Mouse (Mus musculus): ENCODE results near the gene Trpc1. TPM values are rescaled to one million over a fixed set of nuclear protein-coding genes. Genes with fewer than 3 reads are reported as not detected.

The Trpc1 gene
- total RNA-seq, 2 experiments from 2014 or later: 8.9 to 9.1 TPM

Other genes with a start within 250 kb of the Trpc1 start
- 10 to 100 TPM; 48.9 to 50.0 TPM for gene U2surp, start 238.4 kb downstream of the Trpc1 start, total RNA-seq (2021)
- gene Paqr9, start 190.7 kb downstream of the Trpc1 start, total RNA-seq (2021): 10 to 100 TPM; 45.9 to 56.3 TPM
- gene Pcolce2, start 112.8 kb downstream of the Trpc1 start, total RNA-seq (2021): 10 to 100 TPM; 27.3 to 29.3 TPM
- gene Pls1, start 94.9 kb upstream of the Trpc1 start, total RNA-seq (2021): under 1 TPM; 0.20 to 0.36 TPM
- gene Atr, start 107.2 kb upstream of the Trpc1 start, total RNA-seq (2021): 10 to 100 TPM in 1 of 2 experiments, 1 to 10 TPM in 1; 9.3 to 11.6 TPM
- 10 to 100 TPM; 24.2 to 26.3 TPM for gene Xrn1, start 204.4 kb upstream of the Trpc1 start, total RNA-seq (2021)